Mouse (Mus musculus) spleen, postnatal 36 days (tissue): ENCODE data around the gene Tpr.

Experiments
- DNase-seq, 2 experiments: peaks; one replicate each; pipeline ENCODE4 v3.0.0; 2022; ENCODE audit warnings: low spot score in 2 of 2, mixed read lengths in 1 of 2

Tpr gene

GRCm38 (mm10) chr1:150460595-150460994 lies 68.0 kb downstream of the Tpr start:
- DNase-seq, result no peak

GRCm38 (mm10) chr1:150463068-150463467 lies 70.4 kb downstream of the Tpr start:
- no peak for DNase-seq

- no peak for DNase-seq
Observed at GRCm38 (mm10) chr1:150463691-150464090, 71.1 kb downstream of the Tpr start.

GRCm38 (mm10) chr1:150465364-150465763 lies 72.7 kb downstream of the Tpr start:
- no peak for DNase-seq

- no peak for DNase-seq
Observed at GRCm38 (mm10) chr1:150466132-150466531, 73.5 kb downstream of the Tpr start, which contains the start of gene Prg4. Gene Prg4, minus strand, starts transcription at chr1:150466165.

GRCm38 (mm10) chr1:150469992-150470391 lies 77.4 kb downstream of the Tpr start:
- no peak for DNase-seq

GRCm38 (mm10) chr1:150472525-150472924 lies 79.9 kb downstream of the Tpr start:
- DNase-seq, result no peak

GRCm38 (mm10) chr1:150480674-150481073 lies 88.0 kb downstream of the Tpr start:
- DNase-seq, result no peak

- no peak for DNase-seq
Observed at GRCm38 (mm10) chr1:150489148-150489547, 96.5 kb downstream of the Tpr start.

- no peak for DNase-seq
Observed at GRCm38 (mm10) chr1:150496626-150497302, 104.1 kb downstream of the Tpr start.

GRCm38 (mm10) chr1:150497690-150498089 lies 105.1 kb downstream of the Tpr start:
- DNase-seq, result no peak

GRCm38 (mm10) chr1:150498177-150498576 lies 105.5 kb downstream of the Tpr start:
- no peak for DNase-seq
